Mouse (Mus musculus): ENCODE results near the gene Spint1. TPM values are rescaled to one million over a fixed set of nuclear protein-coding genes. Genes with fewer than 3 reads are reported as not detected.
A peak's percentile ranks its signal among the peaks of the same experiment; 100 is the strongest.

Spint1 gene
- total and polyA plus RNA-seq, 3 experiments = 0.55 TPM; not detected in 2

DNA sequence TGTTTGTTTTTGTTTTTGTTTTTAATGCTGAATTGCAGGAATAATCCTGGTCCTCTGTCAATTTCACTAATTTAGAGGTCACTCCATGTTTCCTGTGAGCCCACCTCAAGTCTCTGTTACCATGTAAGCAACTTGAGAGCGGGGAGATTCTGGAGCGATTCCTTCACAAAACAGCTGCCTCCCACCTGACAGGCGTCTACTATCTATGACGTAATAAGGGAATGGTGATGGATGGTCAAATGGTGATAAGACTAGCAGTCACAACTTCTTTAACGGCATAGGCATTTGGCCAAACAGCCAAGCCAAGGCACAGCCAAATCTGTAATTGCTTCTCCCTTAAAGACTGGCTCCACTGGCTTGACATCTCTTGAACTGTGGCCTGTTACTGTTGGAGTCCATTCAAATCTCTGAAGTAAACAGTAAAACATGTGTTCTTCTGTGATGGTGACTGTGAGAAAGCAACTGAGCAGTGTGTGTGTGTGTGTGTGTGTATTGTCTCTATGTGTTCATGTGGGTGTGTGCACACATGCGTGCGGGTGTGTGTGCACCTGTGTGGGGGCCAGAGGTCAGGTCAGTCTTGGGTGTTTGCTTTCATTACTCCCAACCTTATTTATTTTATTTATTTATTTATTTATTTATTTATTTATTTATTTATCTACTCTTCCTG lies 44.9 kb downstream of the Spint1 start:
- no peak for ATAC-seq (ENCODE audit: extremely low read depth, insufficient number of reproducible peaks, low FRiP score, poor library complexity, severe bottlenecking)
- H3K9me3 ChIP-seq (replicated peaks) = no peaks in the 10 kb centered on the region
- no peaks in the 10 kb centered on the region for H3K36me3 ChIP-seq (replicated peaks)
- DNase-seq (ENCODE audit: low spot score) = no peak
- H3K4me3 ChIP-seq (ENCODE audit: low read depth, low read length) = no peak overlapping the region
- TF ChIP-seq TAL1 (conservative IDR thresholded peaks at IDR 0.05; ENCODE audit: low read depth, low read length) (no peak), GATA2 (IDR thresholded peaks at IDR 0.05; ENCODE audit: borderline replicate concordance, low read depth, low read length) (no peak), GATA1 (IDR thresholded peaks at IDR 0.05; ENCODE audit: borderline replicate concordance, low read length) (no peak), CTCF (IDR thresholded peaks at IDR 0.05; ENCODE audit: low read depth, low read length) (no peak)
- H3K27me3 ChIP-seq (ENCODE audit: insufficient read depth, low read length) = peaks cover 12% of the 10 kb centered on the region; the same call in 1 of the 2 replicates
- peaks cover 5% of the 10 kb centered on the region for H3K4me1 ChIP-seq (ENCODE audit: insufficient read depth, low read depth, low read length)

DNA sequence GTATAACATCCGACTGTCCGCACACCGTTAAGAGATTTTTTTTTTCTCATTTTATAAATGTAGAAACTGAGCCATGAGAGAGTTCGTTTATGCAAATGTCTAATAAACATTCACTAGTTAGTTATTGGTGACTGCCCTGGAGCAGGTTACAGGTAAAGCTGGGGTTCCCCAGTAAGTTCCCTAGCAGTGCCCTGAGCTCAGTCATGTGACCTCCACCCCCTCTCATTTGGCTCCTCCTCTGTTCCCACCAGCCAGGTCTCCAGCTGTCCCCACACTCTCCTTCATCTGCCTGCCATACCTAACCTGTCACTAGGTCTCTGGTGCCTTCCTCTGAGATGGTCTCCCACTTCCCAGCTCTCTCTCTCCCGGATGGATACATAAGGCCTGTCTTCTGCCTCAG lies 50.2 kb downstream of the Spint1 start:
- TF ChIP-seq CTCF (IDR thresholded peaks at IDR 0.05; ENCODE audit: low read depth, low read length) (no peak), GATA2 (IDR thresholded peaks at IDR 0.05; ENCODE audit: borderline replicate concordance, low read depth, low read length) (no peak)
- no peaks in the 10 kb centered on the region for H3K9me3 ChIP-seq (replicated peaks)
- H3K36me3 ChIP-seq (replicated peaks) = peaks cover 28% of the 10 kb centered on the region
- ATAC-seq (ENCODE audit: extremely low read depth, insufficient number of reproducible peaks, low FRiP score, poor library complexity, severe bottlenecking) (no peak), DNase-seq (ENCODE audit: low spot score) (no peak)
- peaks cover 6% of the 10 kb centered on the region; the same call in 1 of the 2 replicates for H3K27me3 ChIP-seq (ENCODE audit: insufficient read depth, low read length)
- H3K4me3 ChIP-seq (ENCODE audit: low read depth, low read length) = no peak overlapping the region
- H3K4me1 ChIP-seq (ENCODE audit: insufficient read depth, low read depth, low read length) = peaks cover 26% of the 10 kb centered on the region

DNA sequence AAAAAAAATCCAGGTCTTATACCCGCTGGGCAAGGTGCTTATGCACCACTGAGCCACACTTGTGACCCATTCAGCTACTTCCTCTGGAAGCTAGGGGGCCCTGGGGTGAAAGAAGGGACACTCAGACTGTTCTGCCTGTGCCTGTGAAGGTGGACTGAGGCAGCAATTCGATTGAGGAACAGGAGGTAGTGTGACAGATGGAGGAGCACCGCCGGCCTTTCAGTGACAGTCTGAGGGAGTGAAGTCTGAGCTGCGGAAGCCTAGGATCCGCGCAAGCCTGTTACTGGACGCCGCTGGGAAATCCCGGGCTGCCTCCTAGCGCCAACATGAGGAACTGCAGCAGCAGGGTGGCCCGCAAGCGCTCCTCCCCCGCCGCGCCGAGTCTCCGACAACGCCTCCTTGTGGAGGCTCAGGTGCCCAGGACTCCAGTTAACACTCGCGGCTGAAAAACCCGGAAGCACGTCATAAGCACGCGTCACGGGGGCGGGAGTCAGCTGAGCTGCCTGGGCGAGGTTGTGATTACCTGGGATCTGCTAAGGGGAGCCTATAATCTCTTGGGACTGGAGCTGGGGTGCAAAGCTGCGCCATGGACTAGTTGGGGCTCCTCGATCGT lies 51.2 kb downstream of the Spint1 start, which contains the start of gene Vps18:
Gene Vps18 (plus strand): TSS at position 471 of the 613 bp plus-strand sequence.
- ATAC-seq (ENCODE audit: extremely low read depth, insufficient number of reproducible peaks, low FRiP score, poor library complexity, severe bottlenecking) (peak; percentile 93), DNase-seq (ENCODE audit: low spot score) (peak; percentile 80)
- Histone ChIP-seq H3K4me3 (ENCODE audit: low read depth, low read length) (peak within 1 kb of the TSS; percentile 82), H3K4me1 (ENCODE audit: insufficient read depth, low read depth, low read length) (peaks cover 33% of the 10 kb centered on the region), H3K27me3 (ENCODE audit: insufficient read depth, low read length) (peaks cover 6% of the 10 kb centered on the region; the same call in 1 of the 2 replicates), H3K36me3 (replicated peaks) (peaks cover 38% of the 10 kb centered on the region), H3K9me3 (replicated peaks) (no peaks in the 10 kb centered on the region)
- TF ChIP-seq TAL1 (conservative IDR thresholded peaks at IDR 0.05; ENCODE audit: low read depth, low read length) = no peak
- peak; percentile 95 for TF ChIP-seq CTCF (IDR thresholded peaks at IDR 0.05; ENCODE audit: low read depth, low read length)

DNA sequence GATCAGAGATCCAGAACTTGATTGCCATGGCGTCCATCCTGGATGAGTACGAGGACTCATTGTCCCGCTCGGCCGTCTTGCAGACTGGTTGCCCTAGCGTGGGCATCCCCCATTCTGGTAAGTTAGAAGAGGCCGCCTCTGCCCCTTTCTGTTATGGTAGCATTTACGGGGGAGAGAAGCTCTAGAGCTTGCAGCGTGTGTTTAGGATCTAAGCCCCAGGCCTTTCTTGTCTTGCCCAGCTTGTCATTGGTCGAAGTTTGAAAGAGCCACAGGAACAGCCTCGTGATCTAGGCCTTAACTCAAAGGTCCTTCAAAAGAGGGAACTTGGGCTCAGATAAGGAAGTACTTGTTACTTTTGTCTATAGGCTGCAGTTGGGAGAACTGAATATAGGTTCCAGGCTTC lies 51.9 kb downstream of the Spint1 start:
- peaks cover 6% of the 10 kb centered on the region; the same call in 1 of the 2 replicates for H3K27me3 ChIP-seq (ENCODE audit: insufficient read depth, low read length)
- H3K36me3 ChIP-seq (replicated peaks) = peaks cover 44% of the 10 kb centered on the region
- peak; percentile 18; the same call in 1 of the 2 replicates for ATAC-seq (ENCODE audit: extremely low read depth, insufficient number of reproducible peaks, low FRiP score, poor library complexity, severe bottlenecking)
- TF ChIP-seq POLR2AphosphoS5 (IDR thresholded peaks at IDR 0.05; ENCODE audit: insufficient replicate concordance, low read depth, low read length) = no peak
- no peak for DNase-seq (ENCODE audit: low spot score)
- H3K9me3 ChIP-seq (replicated peaks) = no peaks in the 10 kb centered on the region
- peaks cover 38% of the 10 kb centered on the region for H3K4me1 ChIP-seq (ENCODE audit: insufficient read depth, low read depth, low read length)
- peak overlapping the region; percentile 82 for H3K4me3 ChIP-seq (ENCODE audit: low read depth, low read length)

DNA sequence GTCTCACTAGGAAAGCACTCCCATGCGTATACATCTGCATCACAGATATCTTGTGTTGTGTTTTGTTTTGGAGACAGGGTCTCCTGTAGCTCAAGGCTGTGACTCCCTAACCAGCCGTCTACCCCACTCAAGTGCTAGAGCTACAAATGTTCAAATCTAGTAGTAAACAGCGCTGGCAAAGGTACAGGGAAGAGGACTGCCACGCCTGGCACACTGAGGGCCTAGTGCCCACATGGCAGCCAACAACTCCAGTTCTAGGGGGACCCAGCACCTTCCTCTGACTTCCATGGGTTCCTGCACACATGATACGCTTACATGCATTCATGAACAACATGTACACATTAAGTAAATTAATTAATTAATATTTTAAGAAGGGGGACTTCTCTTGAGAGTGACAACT lies 55.1 kb downstream of the Spint1 start:
- ATAC-seq (ENCODE audit: extremely low read depth, insufficient number of reproducible peaks, low FRiP score, poor library complexity, severe bottlenecking) (no peak), DNase-seq (ENCODE audit: low spot score) (no peak)
- Histone ChIP-seq H3K9me3 (replicated peaks) (no peaks in the 10 kb centered on the region), H3K36me3 (replicated peaks) (peaks cover 74% of the 10 kb centered on the region), H3K27me3 (ENCODE audit: insufficient read depth, low read length) (no peaks in the 10 kb centered on the region), H3K4me3 (ENCODE audit: low read depth, low read length) (no peak overlapping the region), H3K4me1 (ENCODE audit: insufficient read depth, low read depth, low read length) (peaks cover 59% of the 10 kb centered on the region)
- TF ChIP-seq GATA2 (IDR thresholded peaks at IDR 0.05; ENCODE audit: borderline replicate concordance, low read depth, low read length) (no peak), TAL1 (conservative IDR thresholded peaks at IDR 0.05; ENCODE audit: low read depth, low read length) (no peak), POLR2AphosphoS5 (IDR thresholded peaks at IDR 0.05; ENCODE audit: insufficient replicate concordance, low read depth, low read length) (no peak), GATA1 (IDR thresholded peaks at IDR 0.05; ENCODE audit: borderline replicate concordance, low read length) (no peak), CTCF (IDR thresholded peaks at IDR 0.05; ENCODE audit: low read depth, low read length) (no peak)

DNA sequence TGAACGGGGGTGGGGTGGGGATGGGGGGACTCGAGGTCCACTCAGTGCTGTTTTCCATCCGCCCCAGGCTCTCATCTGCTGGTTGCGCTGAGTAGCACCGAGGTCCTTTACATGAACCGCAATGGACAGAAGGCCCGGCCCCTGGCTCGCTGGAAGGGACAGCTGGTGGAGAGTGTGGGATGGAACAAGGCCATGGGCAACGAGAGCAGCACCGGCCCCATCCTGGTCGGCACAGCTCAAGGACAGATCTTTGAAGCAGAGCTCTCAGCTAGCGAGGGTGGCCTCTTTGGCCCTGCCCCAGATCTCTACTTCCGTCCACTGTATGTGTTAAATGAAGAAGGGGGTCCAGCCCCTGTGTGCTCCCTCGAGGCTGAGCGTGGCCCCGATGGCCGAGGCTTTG lies 55.7 kb downstream of the Spint1 start:
- Histone ChIP-seq H3K36me3 (replicated peaks) (peaks cover 80% of the 10 kb centered on the region), H3K9me3 (replicated peaks) (no peaks in the 10 kb centered on the region), H3K4me3 (ENCODE audit: low read depth, low read length) (no peak overlapping the region; the same call in 1 of the 2 replicates), H3K27me3 (ENCODE audit: insufficient read depth, low read length) (no peaks in the 10 kb centered on the region), H3K4me1 (ENCODE audit: insufficient read depth, low read depth, low read length) (peaks cover 59% of the 10 kb centered on the region)
- DNase-seq (ENCODE audit: low spot score) = no peak
- TF ChIP-seq GATA2 (IDR thresholded peaks at IDR 0.05; ENCODE audit: borderline replicate concordance, low read depth, low read length) (no peak), CTCF (IDR thresholded peaks at IDR 0.05; ENCODE audit: low read depth, low read length) (no peak), TAL1 (conservative IDR thresholded peaks at IDR 0.05; ENCODE audit: low read depth, low read length) (no peak)
- ATAC-seq (ENCODE audit: extremely low read depth, insufficient number of reproducible peaks, low FRiP score, poor library complexity, severe bottlenecking) = no peak

DNA sequence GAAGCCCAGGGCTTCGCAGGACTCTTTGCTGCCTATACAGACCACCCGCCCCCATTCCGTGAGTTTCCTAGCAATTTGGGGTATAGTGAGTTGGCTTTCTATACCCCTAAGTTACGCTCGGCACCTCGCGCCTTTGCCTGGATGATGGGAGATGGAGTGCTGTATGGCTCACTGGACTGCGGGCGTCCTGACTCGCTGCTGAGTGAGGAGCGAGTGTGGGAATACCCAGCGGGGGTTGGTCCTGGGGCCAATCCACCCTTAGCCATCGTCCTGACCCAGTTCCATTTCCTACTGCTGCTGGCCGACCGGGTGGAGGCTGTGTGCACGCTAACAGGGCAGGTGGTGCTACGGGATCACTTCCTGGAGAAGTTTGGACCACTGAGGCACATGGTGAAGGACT lies 56.1 kb downstream of the Spint1 start:
- ATAC-seq (ENCODE audit: extremely low read depth, insufficient number of reproducible peaks, low FRiP score, poor library complexity, severe bottlenecking) = no peak
- TF ChIP-seq CTCF (IDR thresholded peaks at IDR 0.05; ENCODE audit: low read depth, low read length) = no peak
- no peak for TF ChIP-seq POLR2AphosphoS5 (IDR thresholded peaks at IDR 0.05; ENCODE audit: insufficient replicate concordance, low read depth, low read length)
- TF ChIP-seq GATA2 (IDR thresholded peaks at IDR 0.05; ENCODE audit: borderline replicate concordance, low read depth, low read length) = no peak
- TF ChIP-seq TAL1 (conservative IDR thresholded peaks at IDR 0.05; ENCODE audit: low read depth, low read length) = no peak
- TF ChIP-seq GATA1 (IDR thresholded peaks at IDR 0.05; ENCODE audit: borderline replicate concordance, low read length) = no peak
- Histone ChIP-seq H3K36me3 (replicated peaks) (peaks cover 84% of the 10 kb centered on the region), H3K27me3 (ENCODE audit: insufficient read depth, low read length) (no peaks in the 10 kb centered on the region), H3K9me3 (replicated peaks) (no peaks in the 10 kb centered on the region), H3K4me1 (ENCODE audit: insufficient read depth, low read depth, low read length) (peaks cover 57% of the 10 kb centered on the region), H3K4me3 (ENCODE audit: low read depth, low read length) (peak overlapping the region; percentile 13; the same call in 1 of the 2 replicates)
- DNase-seq (ENCODE audit: low spot score) = no peak
